Mouse (Mus musculus) intestine, postnatal 0 days (tissue): ENCODE data around the gene Olfr12. TPM values are rescaled to one million over a fixed set of nuclear protein-coding genes. Genes with fewer than 3 reads are reported as not detected.
A peak's percentile ranks its signal among the peaks of the same experiment; 100 is the strongest.

Experiments used
- ATAC-seq: fragments of 200-750 bp; cut with Nextera tagmentation; 2 replicates; pipeline ENCODE4 v1.8.0; 2017; ENCODE audit warnings: mild to moderate bottlenecking, moderate TSS enrichment, moderate library complexity
- H3K27ac ChIP-seq: fragments of 300-500 bp; sonication (generic); 2 replicates; pipeline ENCODE4 v1.5.1; 2014; ENCODE audit warnings: mild to moderate bottlenecking, low read depth, low read length, moderate library complexity
- H3K27me3 ChIP-seq: fragments of 300-500 bp; sonication (generic); replicated peaks from 2 replicates; pipeline ENCODE4 v1.6.1; 2014; ENCODE audit warnings: low read length, mixed read lengths; ENCODE audit not compliant: control insufficient read depth, insufficient read depth
- H3K36me3 ChIP-seq: fragments of 300-500 bp; sonication (generic); 2 replicates; pipeline ENCODE4 v1.6.1; 2014; ENCODE audit warnings: mild to moderate bottlenecking, moderate library complexity; ENCODE audit not compliant: control insufficient read depth, insufficient read depth
- H3K4me1 ChIP-seq: fragments of 300-500 bp; sonication (generic); replicated peaks from 2 replicates; pipeline ENCODE4 v1.6.1; 2014; ENCODE audit warnings: antibody characterized with exemption, low read length, mixed read lengths; ENCODE audit not compliant: control insufficient read depth, insufficient read depth
- H3K4me2 ChIP-seq: fragments of 300-500 bp; sonication (generic); replicated peaks from 2 replicates; pipeline ENCODE4 v1.6.1; 2014; ENCODE audit warnings: low read depth, mild to moderate bottlenecking, moderate library complexity
- H3K4me3 ChIP-seq: fragments of 300-500 bp; sonication (generic); 2 replicates; pipeline ENCODE4 v1.5.1; 2014; ENCODE audit warnings: low read depth, low read length
- H3K9ac ChIP-seq: fragments of 300-500 bp; sonication (generic); 2 replicates; pipeline ENCODE4 v1.6.1; 2014; ENCODE audit warnings: mild to moderate bottlenecking, low read depth, low read length
- H3K9me3 ChIP-seq: fragments of 300-500 bp; sonication (generic); 2 replicates; pipeline ENCODE4 v1.6.1; 2016; ENCODE audit warnings: mixed run types; ENCODE audit not compliant: control insufficient read depth
- CTCF ChIP-seq: sonication (generic); IDR thresholded peaks from 2 replicates; pipeline ENCODE4 v1.5.1; 2016; ENCODE audit warnings: low read depth, mild to moderate bottlenecking, control low read depth, antibody characterized with exemption, moderate library complexity
- WGBS: fragments of 180-500 bp; shearing (Covaris S2); extraction: QIAGEN DNeasy Blood & Tissue Kit; methylation state at CpG from one replicate; pipeline ENCODE4 v1.1.7; 2014; 5-methylcytosine and 5-hydroxymethylcytosine counted together
- polyA plus RNA-seq: library from polyadenylated mRNA; unstranded; fragments of >200 nt; fragmentation: Nextera tagmentation; extraction: Ambion mirVana; gene quantifications from 2 replicates; pipeline ENCODE4 v1.2.1, GENCODE M21; 2015

The Olfr12 gene
- polyA plus RNA-seq, 1 experiment from 2014 or later = not detected

DNA sequence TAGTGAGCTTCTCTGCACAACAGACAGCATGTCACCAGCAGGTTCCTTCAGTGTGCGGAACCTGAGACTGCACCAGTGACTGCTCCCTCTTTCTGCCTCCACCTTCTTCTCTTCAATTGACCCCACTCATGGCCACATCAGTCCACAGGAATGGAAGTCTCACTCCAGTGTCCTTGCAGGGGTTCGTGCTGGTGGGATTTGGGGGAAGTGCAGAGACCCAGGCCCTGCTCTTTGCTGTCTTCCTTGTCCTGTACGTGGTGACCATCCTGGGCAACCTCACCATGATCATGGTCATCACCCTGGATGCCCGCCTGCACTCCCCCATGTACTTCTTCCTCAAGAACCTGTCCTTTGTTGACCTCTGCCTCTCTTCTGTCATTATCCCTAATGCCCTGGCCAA, 9.9 kb upstream of the Olfr12 start:
- Histone ChIP-seq H3K4me1 (no peaks in the 10 kb centered on the region), H3K9ac (no peak overlapping the region), H3K27ac (no peak overlapping the region), H3K4me3 (no peak overlapping the region), H3K9me3 (no peaks in the 10 kb centered on the region), H3K4me2 (no peak overlapping the region), H3K27me3 (no peaks in the 10 kb centered on the region), H3K36me3 (no peaks in the 10 kb centered on the region)
- ATAC-seq = no peak
- WGBS = 78% methylated on average over 4 of the region's 4 CpGs
- no peak for TF ChIP-seq CTCF

DNA sequence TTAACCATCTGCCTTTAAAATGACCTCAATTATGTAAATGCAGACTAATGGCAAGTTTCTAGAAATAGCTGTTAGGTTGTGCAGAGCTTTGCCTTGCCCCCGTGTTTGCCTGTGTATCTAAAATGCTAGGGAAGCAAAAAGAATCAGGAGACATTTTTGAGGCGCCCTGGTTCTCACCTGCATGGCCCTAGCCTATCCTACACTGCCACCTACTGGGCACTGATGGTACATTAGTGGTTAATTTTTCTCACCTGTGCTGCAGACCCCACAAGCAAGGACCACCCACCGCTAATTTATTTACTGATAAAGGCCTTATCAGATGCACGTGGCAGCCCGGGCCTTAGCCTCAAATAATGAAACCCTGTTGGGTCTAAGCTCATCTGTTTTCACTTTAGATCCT, 6.6 kb upstream of the Olfr12 start:
- H3K4me1 ChIP-seq = no peaks in the 10 kb centered on the region
- 4% methylated on average over 5 of the region's 5 CpGs for WGBS

DNA sequence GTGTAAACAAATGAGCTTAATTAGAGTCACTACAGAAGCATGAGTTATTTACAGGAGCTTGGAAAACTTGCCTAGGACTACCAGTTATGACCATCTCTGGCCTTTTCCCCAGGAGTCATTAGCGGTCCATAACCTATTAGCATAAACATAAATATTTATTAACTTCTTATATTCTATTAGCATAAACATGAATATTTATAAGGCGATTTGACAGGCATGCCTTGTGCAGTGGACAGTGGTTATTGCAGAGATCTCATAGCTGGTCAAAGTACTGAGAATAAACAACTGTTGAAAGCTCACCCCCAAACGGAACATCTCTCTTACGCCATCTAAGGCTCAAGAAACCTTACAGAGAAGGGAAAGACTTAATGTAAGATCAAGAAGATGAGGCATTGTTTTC, 4.4 kb upstream of the Olfr12 start:
- H3K27me3 ChIP-seq = no peaks in the 10 kb centered on the region
- no peak overlapping the region for H3K4me3 ChIP-seq
- no peak overlapping the region for H3K9ac ChIP-seq
- no peak overlapping the region for H3K4me2 ChIP-seq
- no peaks in the 10 kb centered on the region for H3K4me1 ChIP-seq
- no peak for ATAC-seq
- 52% methylated on average over 4 of the region's 4 CpGs for WGBS
- H3K36me3 ChIP-seq = no peaks in the 10 kb centered on the region
- no peaks in the 10 kb centered on the region for H3K9me3 ChIP-seq
- TF ChIP-seq CTCF = no peak
- no peak overlapping the region for H3K27ac ChIP-seq

More for the DNA sequence above, 6.6 kb upstream of the Olfr12 start:
- no peaks in the 10 kb centered on the region for H3K9me3 ChIP-seq
- no peaks in the 10 kb centered on the region for H3K36me3 ChIP-seq
- no peak overlapping the region for H3K4me3 ChIP-seq
- H3K27me3 ChIP-seq = no peaks in the 10 kb centered on the region
- ATAC-seq = no peak
- H3K27ac ChIP-seq = no peak overlapping the region
- peak; percentile 92 for TF ChIP-seq CTCF
- no peak overlapping the region for H3K9ac ChIP-seq
- no peak overlapping the region for H3K4me2 ChIP-seq

DNA sequence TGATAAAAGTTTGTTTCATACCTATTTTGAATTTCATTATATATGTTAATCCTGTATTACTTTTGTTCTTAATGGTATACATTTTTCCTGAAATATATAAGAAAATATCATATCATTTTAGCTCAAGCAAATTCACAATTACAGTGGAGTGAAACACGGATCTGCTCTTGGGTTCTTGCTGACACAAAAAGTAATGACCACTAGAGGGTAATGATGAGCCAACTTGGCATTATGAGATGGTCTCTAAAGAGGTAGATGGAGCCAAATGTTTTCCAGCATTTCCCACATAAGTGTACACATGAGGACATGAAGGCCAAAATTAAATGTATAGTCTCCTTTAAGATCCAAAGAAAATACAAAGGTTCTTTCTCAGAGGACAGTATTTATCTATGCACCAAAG, 3.1 kb upstream of the Olfr12 start:
- no peak overlapping the region for H3K27ac ChIP-seq
- no peak overlapping the region for H3K9ac ChIP-seq
- H3K9me3 ChIP-seq = no peaks in the 10 kb centered on the region
- ATAC-seq = no peak
- H3K27me3 ChIP-seq = no peaks in the 10 kb centered on the region
- H3K4me2 ChIP-seq = no peak overlapping the region
- TF ChIP-seq CTCF = peak; percentile 70
- WGBS = 14% methylated on average over 1 of the region's 1 CpGs
- no peak overlapping the region for H3K4me3 ChIP-seq
- H3K4me1 ChIP-seq = no peaks in the 10 kb centered on the region
- no peaks in the 10 kb centered on the region for H3K36me3 ChIP-seq

DNA sequence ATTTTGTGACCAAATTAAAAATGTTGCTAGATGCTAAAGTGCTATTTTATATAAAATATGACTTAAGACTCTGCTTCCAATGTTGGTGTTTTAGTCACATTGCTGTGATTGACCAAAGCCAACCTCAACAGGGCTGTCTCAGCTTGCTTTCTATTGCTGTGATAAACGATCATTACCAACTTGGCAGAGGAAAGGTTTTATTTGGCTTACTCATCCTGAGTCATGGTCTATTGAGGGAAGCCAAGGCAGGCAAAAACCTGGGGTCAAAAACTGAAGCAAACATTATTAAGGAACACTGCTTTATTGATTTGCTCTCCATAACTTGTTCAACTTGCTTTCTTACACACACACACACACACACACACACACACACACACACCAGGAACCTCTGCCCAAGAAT, 1.5 kb upstream of the Olfr12 start:
- no peak overlapping the region for H3K4me3 ChIP-seq
- no peak for ATAC-seq
- H3K27ac ChIP-seq = no peak overlapping the region
- H3K9me3 ChIP-seq = no peaks in the 10 kb centered on the region
- TF ChIP-seq CTCF = no peak
- H3K27me3 ChIP-seq = no peaks in the 10 kb centered on the region
- H3K4me2 ChIP-seq = no peak overlapping the region
- no peak overlapping the region for H3K9ac ChIP-seq
- WGBS = 65% methylated on average over 1 of the region's 1 CpGs
- no peaks in the 10 kb centered on the region for H3K4me1 ChIP-seq
- no peaks in the 10 kb centered on the region for H3K36me3 ChIP-seq

DNA sequence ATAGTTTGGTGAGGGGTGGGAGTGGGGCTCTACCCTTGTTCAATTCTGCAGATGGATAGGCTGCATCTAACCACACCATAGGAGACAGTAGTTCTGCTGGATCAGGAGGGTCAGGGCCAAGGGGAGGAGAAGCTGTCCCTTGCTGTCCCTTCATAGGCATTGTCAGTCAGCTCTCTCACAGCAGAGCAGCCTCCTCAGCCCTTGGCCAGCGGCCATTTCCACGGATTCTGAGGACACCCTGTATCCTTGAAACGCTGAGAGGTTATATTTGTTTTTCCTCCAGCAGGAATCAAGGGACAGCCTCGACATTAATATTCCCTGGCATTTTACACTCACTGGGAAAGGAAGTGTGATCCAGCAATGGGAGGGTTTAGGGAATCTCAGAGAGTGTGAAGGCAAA, 772 bp downstream of the Olfr12 start:
- TF ChIP-seq CTCF = no peak
- Histone ChIP-seq H3K36me3 (no peaks in the 10 kb centered on the region), H3K4me1 (no peaks in the 10 kb centered on the region), H3K27ac (no peak overlapping the region), H3K4me2 (no peak overlapping the region), H3K9me3 (no peaks in the 10 kb centered on the region), H3K9ac (no peak overlapping the region), H3K4me3 (no peak overlapping the region), H3K27me3 (no peaks in the 10 kb centered on the region)
- 37% methylated on average over 4 of the region's 4 CpGs for WGBS
- no peak for ATAC-seq

DNA sequence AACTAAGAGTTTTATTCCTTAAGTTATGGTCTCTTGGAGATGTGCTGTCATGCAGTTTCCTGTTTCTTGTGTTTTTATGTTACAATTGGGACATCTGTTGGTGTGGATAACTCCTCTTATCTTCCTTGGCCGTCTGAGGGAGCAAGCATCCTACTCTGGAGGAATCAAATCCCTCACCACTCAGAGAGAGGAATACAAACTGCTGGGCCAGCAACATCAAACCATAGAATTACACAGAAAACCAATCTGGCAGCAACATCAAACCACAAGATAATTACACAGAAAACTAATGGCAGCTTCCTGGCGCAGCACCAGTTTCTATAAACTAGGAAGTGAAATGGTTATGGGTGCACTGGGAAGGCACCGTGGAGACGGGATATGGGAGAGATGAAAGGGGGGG, 10.6 kb downstream of the Olfr12 start:
- no peak overlapping the region for H3K27ac ChIP-seq
- H3K4me3 ChIP-seq = no peak overlapping the region
- no peak overlapping the region for H3K4me2 ChIP-seq
- 66% methylated on average over 4 of the region's 4 CpGs for WGBS
- no peaks in the 10 kb centered on the region for H3K36me3 ChIP-seq
- H3K4me1 ChIP-seq = no peaks in the 10 kb centered on the region
- ATAC-seq = no peak
- no peak for TF ChIP-seq CTCF
- H3K27me3 ChIP-seq = no peaks in the 10 kb centered on the region; the same call in 1 of the 2 replicates
- H3K9me3 ChIP-seq = no peaks in the 10 kb centered on the region
- H3K9ac ChIP-seq = no peak overlapping the region
